Mouse (Mus musculus) bone marrow, adult 2 months (tissue): Measurements from ENCODE around the gene AC140267.1.

Experiments
- CTCF ChIP-seq: fragments of 200-500 bp; IDR thresholded peaks from 2 replicates; pipeline ENCODE4 v1.5.1; 2011; ENCODE audit warnings: low read length, control low read depth; ENCODE audit not compliant: control insufficient read depth, insufficient read depth
- POLR2A ChIP-seq: fragments of 200-500 bp; IDR thresholded peaks from 2 replicates; pipeline ENCODE4 v1.6.1; 2011; ENCODE audit warnings: low read depth, mild to moderate bottlenecking, control low read depth, low read length, borderline replicate concordance; ENCODE audit not compliant: control insufficient read depth

- TF ChIP-seq CTCF, result no peak
- TF ChIP-seq POLR2A, result no peak
These were observed 42.6 kb downstream of the AC140267.1 start for GRCm38 (mm10) chr15:80278121-80278759.
